Mouse (Mus musculus): ENCODE measurements around the gene Auts2. TPM values are rescaled to one million over a fixed set of nuclear protein-coding genes. Genes with fewer than 3 reads are reported as not detected.

Auts2 gene
- polyA plus RNA-seq, 1 experiment, result 0.55 TPM

DNA sequence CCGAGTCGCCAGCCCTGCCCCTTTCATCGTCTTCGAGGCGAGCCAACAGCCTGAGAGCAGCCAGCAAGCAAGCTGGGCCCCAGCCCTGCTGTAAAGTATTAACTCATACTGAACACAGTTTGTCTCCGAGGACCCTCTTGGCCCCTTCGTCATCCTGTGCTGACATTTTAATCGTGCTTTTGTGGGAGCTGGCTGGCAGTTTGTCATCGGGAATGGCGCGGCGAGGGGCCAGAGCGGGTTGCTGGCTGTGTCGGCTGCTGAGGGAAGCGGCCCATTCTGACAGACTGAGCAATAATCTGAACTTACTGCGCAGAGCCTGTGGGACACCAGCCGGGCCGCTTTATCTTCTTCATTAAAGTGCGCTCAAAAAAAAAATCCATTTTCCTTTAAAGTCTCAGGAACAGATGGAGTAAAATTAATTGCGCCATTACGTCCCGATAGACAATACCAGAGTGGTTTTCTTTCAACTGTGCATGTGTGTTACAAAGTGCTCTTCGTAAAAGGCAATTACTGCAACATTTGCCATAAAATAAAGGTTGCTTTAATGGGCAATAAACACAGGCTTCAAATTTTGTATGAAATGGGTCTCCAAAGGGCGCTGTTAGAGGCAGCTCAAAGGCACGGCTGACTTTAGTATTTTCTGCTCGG is 957.3 kb downstream of the Auts2 start:
- TF ChIP-seq CTCF (IDR thresholded peaks at IDR 0.05; ENCODE audit: low read depth, low read length) (no peak), POLR2A (IDR thresholded peaks at IDR 0.05; ENCODE audit: borderline replicate concordance, low read depth, low read length) (no peak)
- Histone ChIP-seq H3K4me1 (ENCODE audit: control insufficient read depth, insufficient read depth, low read length) (no peaks in the 10 kb centered on the region), H3K27ac (ENCODE audit: insufficient read depth, low read depth, low read length) (no peak overlapping the region), H3K4me3 (ENCODE audit: insufficient read depth, low read length) (no peak overlapping the region)

DNA sequence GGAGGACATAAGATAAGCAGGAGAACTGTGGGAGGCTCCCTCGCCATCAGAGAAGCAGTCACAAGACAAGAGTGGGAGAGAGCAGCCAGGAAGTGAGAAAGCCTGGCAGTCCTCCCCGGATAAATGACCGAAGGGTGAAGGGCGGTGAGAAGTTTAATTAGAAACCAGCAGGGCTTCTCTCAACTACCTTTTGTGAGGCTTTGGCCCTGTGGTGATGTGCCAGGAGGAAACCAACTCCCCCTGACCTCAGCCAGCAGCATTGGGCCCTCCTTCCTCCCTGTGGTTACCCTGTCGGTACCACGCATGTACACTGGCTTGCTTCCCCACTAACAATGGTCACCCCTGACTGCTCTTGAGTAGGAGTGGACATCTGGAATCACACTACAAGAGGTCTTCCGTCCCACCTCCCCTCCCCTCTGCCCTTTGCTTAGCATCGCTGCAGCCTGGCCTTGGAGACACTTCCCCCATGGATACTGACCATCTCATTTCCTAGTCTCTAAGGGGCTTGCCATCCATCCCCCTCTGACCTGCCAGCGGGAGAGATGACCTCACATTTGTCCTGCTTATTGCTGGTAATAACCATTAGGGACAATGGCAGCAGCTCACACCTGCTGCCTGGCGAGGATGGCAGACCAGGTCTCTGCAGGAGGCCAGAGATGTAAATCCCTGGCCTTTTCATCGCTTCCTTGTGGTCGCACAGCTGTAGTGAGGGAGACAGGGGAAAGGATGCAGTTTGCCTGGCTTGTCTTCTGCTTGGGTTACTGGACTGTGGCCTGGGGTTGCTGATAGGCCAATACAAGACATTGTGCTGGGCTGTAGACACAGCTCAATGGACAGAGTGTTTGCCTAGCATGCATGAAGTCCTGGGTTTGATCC is 958.6 kb downstream of the Auts2 start:
- no peaks in the 10 kb centered on the region for H3K4me1 ChIP-seq (ENCODE audit: control insufficient read depth, insufficient read depth, low read length)
- H3K27ac ChIP-seq (ENCODE audit: insufficient read depth, low read depth, low read length), result no peak overlapping the region
- H3K4me3 ChIP-seq (ENCODE audit: insufficient read depth, low read length), result no peak overlapping the region
- no peak for TF ChIP-seq CTCF (IDR thresholded peaks at IDR 0.05; ENCODE audit: low read depth, low read length)
- no peak for TF ChIP-seq POLR2A (IDR thresholded peaks at IDR 0.05; ENCODE audit: borderline replicate concordance, low read depth, low read length)

DNA sequence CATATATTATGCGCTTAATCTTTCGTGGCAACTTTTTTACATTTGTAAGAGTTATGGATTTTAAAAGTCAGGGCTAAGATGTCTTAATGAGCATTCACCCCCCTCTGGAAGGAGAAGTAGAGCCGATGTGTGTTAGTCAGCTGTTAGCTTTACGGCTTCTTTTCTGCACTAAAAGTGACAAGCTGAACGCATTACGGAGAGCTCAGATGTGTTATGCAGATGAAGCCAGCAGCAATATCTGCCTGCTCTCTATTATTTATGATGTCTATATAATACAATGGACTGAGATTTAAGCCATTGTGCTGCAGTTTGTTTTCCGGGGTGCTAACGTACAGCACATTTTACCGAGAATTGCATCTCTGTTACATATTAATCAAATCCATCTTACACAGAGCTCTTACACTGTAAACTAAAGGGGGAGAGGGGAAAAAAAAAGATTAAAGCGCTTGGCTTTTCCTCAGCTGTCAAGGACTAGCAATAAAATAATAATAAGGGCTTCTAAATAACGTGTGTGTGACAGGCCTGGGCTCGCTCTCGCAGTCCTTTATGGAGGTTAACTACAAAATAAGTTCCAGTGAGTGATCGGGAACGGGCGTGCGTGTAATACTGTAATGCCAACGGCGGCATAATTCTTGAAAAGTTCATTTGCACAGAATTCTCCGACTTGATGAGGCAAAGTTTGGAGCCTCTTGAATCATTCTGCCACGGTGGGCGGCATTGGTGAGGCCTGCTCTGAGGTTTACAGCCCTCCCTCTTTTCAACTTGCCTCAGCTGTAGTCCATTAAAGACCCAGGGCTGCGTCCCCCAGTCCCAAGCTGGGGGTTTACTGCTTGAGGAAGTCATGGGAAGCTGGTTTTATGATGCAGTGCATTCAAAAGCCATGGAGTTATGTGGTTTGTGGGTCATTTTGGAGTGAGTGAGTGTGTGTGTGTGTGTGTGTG is 961.8 kb downstream of the Auts2 start:
- Histone ChIP-seq H3K27ac (ENCODE audit: insufficient read depth, low read depth, low read length) (no peak overlapping the region), H3K4me3 (ENCODE audit: insufficient read depth, low read length) (no peak overlapping the region), H3K4me1 (ENCODE audit: control insufficient read depth, insufficient read depth, low read length) (no peaks in the 10 kb centered on the region)
- TF ChIP-seq CTCF (IDR thresholded peaks at IDR 0.05; ENCODE audit: low read depth, low read length) (no peak), POLR2A (IDR thresholded peaks at IDR 0.05; ENCODE audit: borderline replicate concordance, low read depth, low read length) (no peak)

DNA sequence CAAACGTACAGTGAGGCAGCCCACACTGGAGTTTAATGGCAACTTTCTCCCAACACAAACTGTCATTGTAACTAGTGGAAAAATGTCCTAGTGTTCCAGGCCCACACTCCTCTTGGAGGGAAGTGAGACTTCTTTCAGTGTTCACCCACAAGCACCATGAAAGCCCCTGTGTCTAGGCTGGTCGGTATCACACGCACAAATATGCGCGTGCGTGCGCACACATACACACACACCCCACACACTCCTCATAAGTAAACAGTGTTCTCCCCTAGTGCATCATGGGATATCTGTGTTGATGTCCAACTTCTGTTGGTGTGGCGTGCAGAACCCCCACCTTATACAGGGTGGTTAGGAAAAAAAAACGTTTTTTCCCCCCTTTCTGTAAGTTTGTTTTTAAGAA is 964.4 kb downstream of the Auts2 start:
- no peak overlapping the region for H3K27ac ChIP-seq (ENCODE audit: insufficient read depth, low read depth, low read length)
- TF ChIP-seq CTCF (IDR thresholded peaks at IDR 0.05; ENCODE audit: low read depth, low read length) (no peak), POLR2A (IDR thresholded peaks at IDR 0.05; ENCODE audit: borderline replicate concordance, low read depth, low read length) (no peak)
- no peaks in the 10 kb centered on the region for H3K4me1 ChIP-seq (ENCODE audit: control insufficient read depth, insufficient read depth, low read length)
- H3K4me3 ChIP-seq (ENCODE audit: insufficient read depth, low read length), result no peak overlapping the region

DNA sequence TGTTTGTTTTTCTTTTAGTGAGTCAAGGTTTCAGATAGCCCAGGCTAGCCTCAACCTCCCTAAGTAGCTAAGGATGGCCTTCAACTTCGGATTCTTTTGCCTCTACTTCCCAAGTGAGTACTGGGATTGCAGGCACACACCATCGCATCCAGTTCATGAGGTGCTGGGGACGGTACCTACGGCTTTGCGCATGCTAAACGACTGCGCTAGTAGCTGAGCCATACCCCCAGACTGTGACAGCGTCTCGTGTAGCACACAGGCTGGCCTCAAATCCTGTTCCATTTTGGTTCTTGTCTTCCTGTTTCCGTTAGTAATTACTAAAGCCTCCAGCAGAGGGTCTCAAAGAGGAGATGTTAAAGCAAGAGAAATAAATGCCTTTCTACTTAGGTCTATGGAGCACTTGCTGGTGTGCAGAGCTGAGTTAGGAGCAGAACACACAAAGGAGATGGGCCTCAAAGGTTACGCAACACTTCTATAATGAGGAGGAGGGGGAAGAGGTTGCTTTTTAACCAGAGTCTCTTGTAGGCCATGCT is 967.3 kb downstream of the Auts2 start:
- TF ChIP-seq CTCF (IDR thresholded peaks at IDR 0.05; ENCODE audit: low read depth, low read length), result no peak
- no peak for TF ChIP-seq POLR2A (IDR thresholded peaks at IDR 0.05; ENCODE audit: borderline replicate concordance, low read depth, low read length)
- H3K4me3 ChIP-seq (ENCODE audit: insufficient read depth, low read length), result no peak overlapping the region
- no peak overlapping the region for H3K27ac ChIP-seq (ENCODE audit: insufficient read depth, low read depth, low read length)
- H3K4me1 ChIP-seq (ENCODE audit: control insufficient read depth, insufficient read depth, low read length), result no peaks in the 10 kb centered on the region

DNA sequence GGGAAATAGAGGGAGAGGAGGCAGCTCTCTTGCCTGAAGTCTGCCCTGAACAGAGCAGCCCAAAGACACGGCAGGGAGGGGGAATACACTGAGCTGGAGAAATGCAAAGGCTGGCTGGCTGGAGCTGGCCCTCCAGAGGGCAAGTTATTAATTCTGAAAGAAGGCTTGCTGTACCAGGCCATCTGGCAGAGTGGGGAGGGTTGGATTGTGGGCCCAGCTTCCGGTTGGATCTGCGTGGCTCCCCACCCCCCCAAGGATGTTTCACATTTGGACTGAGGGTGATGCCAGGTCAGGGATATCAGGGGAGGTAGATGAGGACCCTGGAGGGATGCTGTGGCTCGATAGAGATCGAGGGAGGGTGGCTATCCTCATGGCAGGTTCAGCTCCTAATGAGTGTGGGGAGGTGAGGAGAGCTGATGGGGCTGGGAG is 968.0 kb downstream of the Auts2 start:
- Histone ChIP-seq H3K4me3 (ENCODE audit: insufficient read depth, low read length) (no peak overlapping the region), H3K4me1 (ENCODE audit: control insufficient read depth, insufficient read depth, low read length) (no peaks in the 10 kb centered on the region), H3K27ac (ENCODE audit: insufficient read depth, low read depth, low read length) (no peak overlapping the region)
- TF ChIP-seq POLR2A (IDR thresholded peaks at IDR 0.05; ENCODE audit: borderline replicate concordance, low read depth, low read length) (no peak), CTCF (IDR thresholded peaks at IDR 0.05; ENCODE audit: low read depth, low read length) (no peak)

DNA sequence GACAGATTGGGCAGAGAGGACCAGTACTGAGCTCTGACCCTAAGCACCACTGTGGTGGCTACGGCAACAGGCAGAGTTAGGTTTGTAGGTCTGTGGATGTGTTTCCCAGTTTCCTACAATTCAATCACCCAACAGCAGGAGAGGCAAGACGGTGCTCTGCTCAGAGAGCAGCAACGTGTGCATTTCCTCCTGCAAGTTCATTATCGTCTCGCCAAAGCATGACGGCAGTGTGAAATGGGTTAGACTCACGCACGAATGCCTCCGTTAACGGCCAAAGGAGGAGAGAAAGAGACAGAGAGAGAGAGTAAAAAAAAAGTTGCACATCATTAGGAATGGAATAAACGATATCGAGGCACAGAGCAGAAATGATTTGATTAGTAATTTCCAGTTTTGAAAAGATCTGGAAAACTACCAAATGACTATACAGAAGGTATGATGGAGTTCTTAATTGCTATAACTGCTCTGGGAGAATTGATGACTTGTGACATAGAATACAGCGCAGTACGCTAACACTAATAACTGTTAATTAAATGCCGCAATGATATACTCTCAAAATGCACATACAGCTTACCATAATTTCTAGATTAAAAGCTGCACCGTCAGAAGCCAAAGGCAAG is 968.6 kb downstream of the Auts2 start:
- H3K27ac ChIP-seq (ENCODE audit: insufficient read depth, low read depth, low read length), result no peak overlapping the region
- H3K4me3 ChIP-seq (ENCODE audit: insufficient read depth, low read length), result no peak overlapping the region
- TF ChIP-seq POLR2A (IDR thresholded peaks at IDR 0.05; ENCODE audit: borderline replicate concordance, low read depth, low read length) (no peak), CTCF (IDR thresholded peaks at IDR 0.05; ENCODE audit: low read depth, low read length) (no peak)
- no peaks in the 10 kb centered on the region for H3K4me1 ChIP-seq (ENCODE audit: control insufficient read depth, insufficient read depth, low read length)

DNA sequence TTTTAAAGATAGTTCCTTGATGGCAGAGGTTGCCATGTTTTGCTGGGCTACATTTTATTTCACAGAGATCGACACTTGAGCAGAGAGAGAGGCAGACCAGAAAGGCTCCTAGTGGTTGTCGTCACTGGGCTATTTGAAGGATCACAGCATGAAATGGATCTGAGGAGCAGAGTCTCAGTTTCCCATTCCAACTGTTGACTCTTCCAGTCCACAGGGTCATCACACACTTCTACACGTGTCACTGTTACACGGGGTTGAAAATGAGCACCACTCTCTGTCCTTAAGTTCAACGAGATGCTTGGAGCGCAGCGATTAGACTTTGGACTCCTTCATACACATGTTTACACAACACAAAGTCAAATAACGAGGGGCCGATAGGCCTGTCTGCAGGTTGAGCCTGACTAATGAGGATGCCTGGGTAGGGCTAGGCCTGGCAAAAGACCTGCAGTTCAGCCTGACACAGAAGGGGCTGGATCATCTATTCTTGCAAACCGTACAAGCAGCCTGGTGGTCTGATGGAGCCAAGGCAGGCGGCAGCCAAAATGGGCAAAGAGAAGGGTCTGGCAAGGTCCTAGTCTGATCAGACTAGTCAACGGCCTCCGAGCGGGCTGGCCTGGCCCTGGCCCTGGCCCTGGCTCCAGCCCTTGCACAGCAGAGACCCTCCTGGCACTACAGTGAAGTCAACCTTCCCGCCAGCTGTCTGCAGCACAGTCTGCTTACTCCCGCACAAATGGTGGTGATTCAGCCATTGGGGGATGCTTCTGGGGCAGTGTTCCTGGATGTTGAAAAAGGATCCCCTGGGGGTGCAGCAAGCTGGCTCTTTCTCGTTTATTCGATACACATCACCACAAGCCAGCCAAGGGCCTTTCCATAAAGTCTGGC is 969.6 kb downstream of the Auts2 start:
- Histone ChIP-seq H3K4me3 (ENCODE audit: insufficient read depth, low read length) (no peak overlapping the region), H3K27ac (ENCODE audit: insufficient read depth, low read depth, low read length) (no peak overlapping the region), H3K4me1 (ENCODE audit: control insufficient read depth, insufficient read depth, low read length) (no peaks in the 10 kb centered on the region)
- TF ChIP-seq POLR2A (IDR thresholded peaks at IDR 0.05; ENCODE audit: borderline replicate concordance, low read depth, low read length), result no peak
- no peak for TF ChIP-seq CTCF (IDR thresholded peaks at IDR 0.05; ENCODE audit: low read depth, low read length)

Measured in bone marrow macrophage, adult 2 months (primary cell).